Mouse (Mus musculus): ENCODE measurements around the gene Slc48a1.

Slc48a1 gene

DNA sequence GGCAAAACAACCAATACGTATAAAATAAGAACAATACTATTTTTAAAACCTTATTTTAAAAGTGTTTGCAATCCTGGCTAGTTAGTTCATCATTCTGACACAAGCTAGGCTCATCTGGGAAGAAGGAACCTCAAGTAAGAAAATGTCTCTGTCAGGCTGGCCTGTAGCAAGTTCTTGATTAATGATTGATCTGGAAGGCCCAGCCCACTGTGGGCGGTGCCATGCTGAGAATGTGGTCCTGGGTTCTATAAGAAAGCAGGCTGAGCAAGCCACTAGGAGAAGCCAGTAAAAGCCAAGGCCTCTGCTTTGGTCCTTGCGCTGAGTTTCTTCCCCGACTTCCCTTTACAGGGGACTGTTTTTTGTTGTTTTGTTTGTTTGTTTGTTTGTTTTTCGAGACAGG, 25.8 kb upstream of the Slc48a1 start:
- no peak for DNase-seq (ENCODE audit: extremely low read depth, low read depth, low spot score)

DNA sequence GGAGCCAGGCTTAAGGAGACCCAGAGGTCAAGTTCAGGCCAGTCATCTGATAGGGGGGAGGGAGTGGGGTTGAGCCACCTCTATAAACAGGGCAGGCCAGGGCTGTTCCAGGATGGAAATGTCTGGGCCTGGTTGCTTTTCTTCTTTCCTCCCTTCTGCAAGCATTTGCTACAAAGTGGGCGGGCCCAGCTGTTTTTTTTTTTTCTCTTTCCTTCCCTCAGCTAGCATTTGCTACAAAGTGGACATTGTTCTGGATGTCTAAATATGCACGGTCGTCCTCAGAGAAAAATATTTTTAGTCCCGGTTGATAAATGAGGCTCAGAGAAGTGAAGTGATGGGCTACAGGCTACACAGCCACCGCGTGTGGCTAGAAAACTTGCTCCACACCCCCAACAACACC, 23.8 kb upstream of the Slc48a1 start:
- no peak for DNase-seq (ENCODE audit: extremely low read depth, low read depth, low spot score)

DNA sequence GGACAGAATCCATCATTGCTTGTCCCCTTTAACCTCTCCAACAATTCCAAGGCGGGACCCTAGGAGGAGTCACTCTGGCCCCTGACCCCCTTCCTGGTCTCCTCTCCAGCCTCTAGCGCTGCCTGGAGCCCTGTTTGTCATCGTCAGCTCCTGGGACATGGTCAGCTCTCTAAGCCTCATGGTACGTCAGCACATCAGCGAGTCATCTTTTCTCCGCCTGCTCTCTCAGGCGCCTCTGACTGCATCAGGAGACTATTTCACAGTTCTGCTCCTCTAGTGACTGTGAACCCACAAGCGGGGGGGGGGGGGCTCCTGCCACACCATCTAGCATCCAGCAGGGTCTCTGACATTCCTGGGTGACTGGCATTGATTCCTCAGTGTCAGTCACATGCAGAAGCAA, 23.0 kb upstream of the Slc48a1 start:
- no peak for DNase-seq (ENCODE audit: extremely low read depth, low read depth, low spot score)

- no peak for DNase-seq (ENCODE audit: extremely low read depth, low read depth, low spot score)
Observed at GRCm38 (mm10) chr15:97760006-97760405, 18.3 kb upstream of the Slc48a1 start.

DNA sequence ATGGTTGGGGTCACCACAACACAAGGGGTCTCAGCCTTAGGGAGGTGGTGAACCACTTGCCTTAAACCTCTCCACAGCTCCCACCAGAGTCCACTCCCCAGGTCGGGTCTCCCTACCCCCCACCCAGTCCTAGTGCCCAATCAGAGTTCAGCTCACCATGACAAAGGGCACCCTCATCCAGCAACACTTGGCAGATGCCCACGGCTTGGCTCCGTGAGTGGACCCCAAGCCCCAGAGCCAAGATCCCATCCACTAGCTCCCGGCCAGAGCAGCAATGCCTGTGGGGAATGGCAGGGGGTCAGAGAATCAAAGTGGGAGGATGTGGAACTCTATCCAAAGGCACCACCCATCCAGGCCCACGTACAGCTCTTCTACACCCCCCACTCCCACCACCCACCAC, 17.4 kb upstream of the Slc48a1 start:
- DNase-seq (ENCODE audit: extremely low read depth, low read depth, low spot score), result no peak

DNA sequence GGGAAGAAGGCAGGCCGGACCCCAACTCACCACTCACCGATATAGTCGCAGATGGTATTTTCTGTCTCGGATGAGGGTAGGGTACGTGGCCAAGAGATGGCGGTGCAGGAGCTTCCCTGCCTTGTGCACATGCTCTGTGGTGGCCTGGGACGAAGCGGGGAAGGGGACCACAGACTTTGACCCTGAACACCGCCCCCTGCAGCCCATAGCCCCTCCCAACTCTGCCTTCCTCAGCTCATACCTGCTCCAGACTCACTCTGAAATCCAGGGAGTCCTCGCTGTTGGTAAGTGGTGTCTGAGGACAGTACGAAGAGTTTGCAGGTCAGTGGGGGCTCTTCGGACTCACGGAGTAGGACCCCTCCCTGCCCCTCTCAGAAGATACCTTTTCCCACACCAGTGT, 16.9 kb upstream of the Slc48a1 start:
- DNase-seq (ENCODE audit: extremely low read depth, low read depth, low spot score), result no peak

DNA sequence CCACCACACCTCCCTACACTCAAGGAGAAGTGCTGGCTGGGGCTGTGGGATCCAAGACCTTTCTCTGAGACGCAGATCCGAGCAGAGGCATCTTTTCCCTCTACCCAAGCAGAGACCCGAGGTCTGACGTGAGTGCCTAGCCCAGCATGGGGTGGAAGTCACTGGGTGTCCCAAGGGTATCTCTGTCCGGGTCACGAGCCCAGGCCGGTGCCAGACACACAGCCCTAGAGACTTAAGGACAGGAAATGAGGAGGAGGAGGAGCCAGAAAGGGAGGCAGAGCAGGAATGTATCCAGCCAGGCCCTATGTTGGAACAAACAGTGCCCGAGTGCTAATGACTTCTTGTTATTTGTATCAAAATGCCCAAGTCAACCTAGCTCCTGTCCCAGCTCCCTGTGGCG, 15.6 kb upstream of the Slc48a1 start:
- DNase-seq (ENCODE audit: extremely low read depth, low read depth, low spot score), result no peak

DNA sequence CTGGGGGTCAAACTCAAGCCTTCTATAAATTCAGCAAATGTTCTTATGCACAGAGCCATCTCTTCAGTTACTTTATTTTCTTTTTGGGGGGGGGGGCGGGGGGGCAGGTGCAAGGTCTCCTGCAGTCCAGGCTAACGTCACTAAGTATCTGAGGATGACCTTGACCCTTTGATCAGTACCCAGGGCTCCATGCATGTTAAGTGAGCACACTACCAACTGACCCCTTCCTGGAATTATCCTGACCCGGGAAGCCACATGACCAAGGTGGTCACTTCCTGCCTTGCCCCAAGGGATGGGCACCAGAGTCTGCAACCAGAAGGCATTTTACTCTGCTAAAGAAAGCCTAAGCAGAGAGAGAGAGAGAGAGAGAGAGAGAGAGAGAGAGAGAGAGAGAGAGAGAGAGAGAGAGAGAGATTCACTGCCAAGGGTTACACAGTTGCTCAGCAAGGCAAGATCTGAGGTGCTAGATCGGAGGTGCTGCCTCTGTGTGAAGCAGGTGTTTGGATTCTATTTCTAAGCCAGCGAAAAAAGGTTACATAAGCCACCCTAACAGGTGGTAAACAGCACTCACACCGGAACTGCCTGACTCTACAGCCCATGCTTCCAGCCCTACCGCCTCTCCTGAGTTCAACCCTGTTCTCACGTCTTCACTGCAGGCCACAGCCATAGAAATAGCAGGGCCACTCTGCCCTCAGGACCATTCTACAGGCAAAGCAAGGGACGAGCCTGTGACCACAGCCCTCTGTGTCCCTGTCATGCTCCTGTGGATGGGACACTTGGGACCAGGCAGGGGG, 14.9 kb upstream of the Slc48a1 start:
- no peak for DNase-seq (ENCODE audit: extremely low read depth, low read depth, low spot score)

GRCm38 (mm10) chr15:97764532-97764931, 13.8 kb upstream of the Slc48a1 start:
- DNase-seq (ENCODE audit: extremely low read depth, low read depth, low spot score), result no peak

GRCm38 (mm10) chr15:97765090-97765794, 13.1 kb upstream of the Slc48a1 start:
- DNase-seq (ENCODE audit: extremely low read depth, low read depth, low spot score), result no peak

DNA sequence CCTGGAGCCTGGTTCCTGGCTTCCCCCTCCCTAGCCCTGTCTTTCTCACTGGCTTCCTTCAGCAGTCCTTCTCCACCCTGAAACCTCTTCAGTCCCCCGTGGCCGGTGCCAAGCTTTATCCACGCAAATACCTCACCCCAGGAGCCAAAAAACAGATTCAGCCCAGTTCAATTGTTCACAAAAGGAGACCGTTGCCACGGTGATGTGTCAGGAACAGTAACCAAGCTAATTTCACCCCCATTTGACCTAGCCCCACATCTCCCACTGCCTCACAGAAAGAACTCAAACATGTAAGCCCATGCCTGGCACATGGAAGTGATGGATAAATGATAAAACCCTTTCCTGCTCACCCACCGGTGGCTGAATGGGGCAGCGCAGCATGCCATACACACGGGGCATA, 12.1 kb upstream of the Slc48a1 start:
- DNase-seq (ENCODE audit: extremely low read depth, low read depth, low spot score), result no peak

DNA sequence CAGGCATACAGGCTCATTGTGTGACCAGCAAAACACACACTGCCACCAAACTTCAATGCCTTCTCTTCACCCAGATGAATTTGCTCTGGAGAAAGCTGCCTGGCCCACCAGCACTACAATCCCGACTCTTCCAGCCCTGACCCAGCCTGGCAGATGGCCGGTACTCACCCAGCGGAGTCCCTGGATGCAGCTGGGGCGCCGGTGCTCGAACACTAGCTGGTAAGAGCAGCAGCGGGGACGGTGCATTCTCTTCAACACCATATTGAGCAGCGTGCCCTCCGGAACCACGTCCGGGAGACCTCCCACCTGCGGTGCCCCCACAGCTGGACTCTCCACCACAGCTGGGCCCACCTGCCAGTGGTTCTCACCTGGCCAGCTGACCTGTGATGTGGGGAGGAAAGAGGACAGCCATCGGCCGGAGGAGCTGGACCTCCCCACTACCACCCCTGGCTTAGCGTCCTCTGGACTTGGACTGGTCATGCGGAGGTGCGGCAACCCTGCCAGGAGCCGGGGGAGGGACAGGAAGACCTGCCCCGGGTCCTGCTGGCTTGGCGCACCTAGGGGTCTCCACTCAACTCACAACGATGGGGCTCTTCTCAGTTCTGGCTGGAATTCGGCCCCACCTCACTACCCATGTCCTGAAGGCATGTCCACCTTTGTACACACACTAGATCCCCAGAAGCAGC, 11.6 kb upstream of the Slc48a1 start:
- DNase-seq (ENCODE audit: extremely low read depth, low read depth, low spot score), result no peak

DNA sequence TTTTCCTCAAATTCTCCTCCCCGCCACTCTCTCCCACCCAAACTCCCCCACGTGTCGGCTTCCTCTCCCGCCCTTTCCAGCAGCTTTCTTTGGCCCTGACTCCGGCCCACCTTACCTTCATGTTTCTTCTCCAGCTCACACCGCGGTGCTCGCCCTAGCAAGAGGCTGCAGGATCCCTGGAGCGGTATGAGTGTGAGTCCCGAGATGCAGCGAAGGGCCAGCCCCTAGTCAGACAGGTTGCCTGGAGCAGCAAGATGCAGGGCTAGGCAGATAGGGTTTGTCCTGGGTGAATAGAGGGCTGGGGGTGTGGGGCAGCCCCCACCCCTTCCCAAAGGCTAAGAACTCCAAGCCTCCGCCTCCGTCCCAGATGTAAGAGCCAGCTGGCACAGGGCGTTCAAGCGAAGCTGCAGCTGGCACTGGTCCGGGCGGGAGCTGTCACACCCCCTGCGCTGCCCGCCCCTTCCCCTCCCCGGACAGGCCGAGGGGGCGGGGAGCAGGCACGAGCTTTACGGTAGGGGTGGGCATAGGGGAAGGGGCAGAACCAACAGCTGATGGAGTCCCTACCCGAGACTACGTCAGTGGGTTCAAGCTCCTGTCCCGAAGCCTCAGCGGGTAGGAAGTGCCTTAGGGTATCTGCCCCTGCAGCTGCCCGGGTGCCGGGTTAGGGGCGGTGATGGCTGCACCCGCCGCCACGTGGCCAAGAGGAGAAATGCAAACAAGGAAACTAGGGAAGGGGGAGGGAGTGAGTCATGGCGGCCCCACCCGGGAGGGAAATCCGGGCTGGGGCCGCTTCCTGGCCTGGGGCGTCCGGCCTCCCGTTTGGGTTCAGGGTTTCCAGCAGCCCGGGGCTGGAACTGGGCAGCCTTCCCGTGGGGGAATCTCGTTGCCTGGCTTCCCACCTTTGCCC, 10.8 kb upstream of the Slc48a1 start, which contains the start of gene Rapgef3:
TSS of gene Rapgef3 (minus strand) at position 693 of the 907 bp plus-strand sequence.
- no peak for DNase-seq (ENCODE audit: extremely low read depth, low read depth, low spot score)

DNA sequence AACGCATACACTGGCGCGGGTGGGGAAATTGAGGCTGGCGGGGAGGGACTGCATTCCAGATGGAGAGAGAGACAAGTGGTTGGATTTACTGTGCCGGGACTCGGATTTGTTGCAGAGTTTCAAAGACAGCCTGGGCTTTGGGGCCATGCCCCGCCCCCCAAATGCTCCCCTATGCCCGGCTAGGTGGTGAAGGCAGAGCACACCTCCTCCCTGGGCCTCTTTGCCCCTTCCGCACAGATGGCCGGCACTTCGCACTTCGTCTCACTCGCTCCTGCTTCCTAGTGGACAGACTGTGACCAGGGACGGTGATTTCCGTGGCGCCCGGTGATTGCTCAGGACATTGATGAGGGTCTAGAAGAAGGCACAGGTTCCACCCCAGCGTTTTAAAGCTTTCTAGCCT, 10.1 kb upstream of the Slc48a1 start:
- no peak for DNase-seq (ENCODE audit: extremely low read depth, low read depth, low spot score)

DNA sequence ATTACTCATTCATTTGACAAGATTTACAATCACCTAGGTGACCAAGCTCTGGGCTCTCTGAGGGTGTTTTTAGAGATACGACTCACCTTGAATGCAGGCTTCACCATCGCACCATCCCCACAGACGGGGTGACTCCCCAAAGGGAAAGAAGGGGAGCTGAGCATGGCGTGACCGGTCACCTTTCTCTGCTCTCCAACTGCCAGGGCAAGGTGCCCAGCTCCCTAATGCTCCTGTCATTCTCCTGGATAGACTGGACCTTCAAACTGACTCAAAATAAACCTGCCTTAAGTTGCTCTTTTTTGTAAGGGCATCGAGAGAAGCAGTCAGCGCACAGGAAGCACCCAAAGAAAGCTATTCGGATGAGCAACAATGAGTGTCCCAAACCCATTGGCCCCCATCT, 8.0 kb upstream of the Slc48a1 start:
- DNase-seq (ENCODE audit: extremely low read depth, low read depth, low spot score), result no peak

GRCm38 (mm10) chr15:97773108-97773507, 5.2 kb upstream of the Slc48a1 start:
- no peak for DNase-seq (ENCODE audit: extremely low read depth, low read depth, low spot score)

- DNase-seq (ENCODE audit: extremely low read depth, low read depth, low spot score), result no peak
Observed at GRCm38 (mm10) chr15:97773961-97774370, 4.4 kb upstream of the Slc48a1 start.

DNA sequence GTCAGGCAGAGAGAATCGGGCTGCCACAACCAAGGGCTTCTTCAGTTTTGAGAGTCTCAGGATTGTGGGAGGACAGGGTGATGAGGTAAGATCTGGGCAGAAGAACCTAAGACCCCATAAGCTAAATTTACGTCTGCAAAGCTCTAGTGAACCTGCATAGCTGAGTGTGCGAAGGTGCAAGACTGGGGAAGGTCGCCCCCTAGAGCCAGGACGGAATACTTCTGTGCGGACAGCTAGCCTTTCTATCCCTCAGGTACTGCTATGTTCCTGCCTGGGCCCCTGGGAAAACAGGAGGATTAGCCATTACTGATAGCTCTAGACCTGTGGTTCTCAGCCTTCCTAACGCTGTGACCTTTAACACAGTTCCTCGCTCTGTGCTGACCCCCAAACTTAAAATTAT, 1.8 kb upstream of the Slc48a1 start:
- DNase-seq (ENCODE audit: extremely low read depth, low read depth, low spot score), result no peak

GRCm38 (mm10) chr15:97776919-97777318, 1.4 kb upstream of the Slc48a1 start:
- DNase-seq (ENCODE audit: extremely low read depth, low read depth, low spot score), result no peak

DNA sequence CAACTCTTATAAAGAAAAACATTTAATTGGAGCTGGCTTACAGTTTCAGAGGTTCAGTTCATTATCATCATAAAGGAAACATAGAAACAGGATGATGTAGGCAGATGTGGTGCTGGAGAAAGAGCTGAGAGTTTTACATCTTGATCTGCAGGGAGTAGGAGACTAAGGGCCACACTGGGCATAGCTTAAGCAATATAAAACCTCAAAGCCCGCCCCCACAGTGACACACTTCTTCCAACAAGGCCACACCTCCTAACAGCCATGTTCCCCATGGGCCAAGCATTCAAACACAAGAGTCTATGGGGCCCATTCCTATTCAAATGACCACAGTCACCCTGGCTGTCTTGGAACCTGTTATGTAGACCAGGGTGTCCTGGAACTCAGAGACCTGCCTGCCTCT, 1.3 kb downstream of the Slc48a1 start:
- DNase-seq (ENCODE audit: extremely low read depth, low read depth, low spot score), result no peak

GRCm38 (mm10) chr15:97780611-97781031, 2.3 kb downstream of the Slc48a1 start:
- DNase-seq (ENCODE audit: extremely low read depth, low read depth, low spot score), result no peak
